In the genomic region with DNA sequence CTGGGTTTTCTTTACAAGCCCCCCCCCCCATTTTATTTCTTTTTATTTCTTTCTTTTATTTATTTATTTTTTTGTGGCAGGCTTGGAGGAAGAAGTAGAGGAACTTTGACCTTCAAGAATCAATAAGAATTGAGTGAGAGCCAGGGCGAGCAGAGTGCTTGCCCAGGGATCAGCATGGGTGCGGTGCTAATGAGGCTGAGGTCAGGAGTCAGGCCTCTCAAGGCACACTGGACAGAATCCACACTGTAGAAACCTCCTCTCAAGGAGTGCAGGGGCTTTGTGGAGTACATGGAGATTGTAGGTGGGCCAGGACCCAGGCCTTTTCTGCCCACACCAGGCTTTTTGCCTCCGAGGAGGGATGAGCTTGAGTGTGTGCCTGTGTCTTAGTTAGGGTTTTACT, we compare ENCODE assay signal across 16 mouse cellular contexts.
"Had no signal": no experiment of that assay in that cellular context is flagged by ENCODE, and none has a peak within 500 bp of the region (broad histone marks: within the 10 kb centered on the region; RNA-seq: fewer than 3 reads in every experiment).

No protein-coding gene starts in this region.

- H3K9ac ChIP-seq: kidney, embryonic 15.5 days; limb, embryonic 15.5 days; liver, embryonic 14.5 days; midbrain, embryonic 12.5 days; neural tube, embryonic 13.5 days had no signal

- ATAC-seq: intestine, embryonic 16.5 days had no signal

- H3K9me3 ChIP-seq: kidney, embryonic 15.5 days; limb, embryonic 15.5 days; neural tube, embryonic 13.5 days had no signal

- H3K36me3 ChIP-seq: kidney, embryonic 15.5 days; neural tube, embryonic 13.5 days had no signal

- DNase-seq: kidney, postnatal 14 days; layer of hippocampus, adult 9-11 months; layer of hippocampus, postnatal 36 days; lung, adult 18-20 months; lung, postnatal 4 days; retina, postnatal 1 day; right cerebral cortex, postnatal 4 days; spleen, adult 18-20 months; thymus, adult 18-20 months; thymus, postnatal 14 days had no signal

- H3K4me3 ChIP-seq: kidney, embryonic 15.5 days; limb, embryonic 15.5 days; midbrain, embryonic 12.5 days; neural tube, embryonic 13.5 days had no signal

- H3K4me2 ChIP-seq: kidney, embryonic 15.5 days; limb, embryonic 15.5 days; midbrain, embryonic 12.5 days; neural tube, embryonic 13.5 days had no signal

- H3K27me3 ChIP-seq: kidney, embryonic 15.5 days; limb, embryonic 15.5 days; midbrain, embryonic 12.5 days; neural tube, embryonic 13.5 days had no signal

- H3K27ac ChIP-seq: kidney, embryonic 15.5 days; limb, embryonic 15.5 days; liver, embryonic 14.5 days; midbrain, embryonic 12.5 days; neural tube, embryonic 13.5 days had no signal
